Mouse (Mus musculus) hindbrain, embryonic 11.5 days (tissue): ENCODE data around the gene Slc36a1. TPM values are rescaled to one million over a fixed set of nuclear protein-coding genes. Genes with fewer than 3 reads are reported as not detected.

Source experiments
- ATAC-seq: fragments of 200-750 bp; cut with Nextera tagmentation; 2 replicates; pipeline ENCODE4 v1.8.0; 2017; ENCODE audit warnings: mild to moderate bottlenecking, moderate TSS enrichment, moderate library complexity; ENCODE audit not compliant: low FRiP score
- DNase-seq: peaks from one replicate; pipeline ENCODE4 v3.0.0-alpha.2; 2015; ENCODE audit warnings: low spot score
- H3K27ac ChIP-seq: fragments of 300-500 bp; sonication (generic); 2 replicates; pipeline ENCODE4 v1.5.1; 2014; ENCODE audit warnings: mild to moderate bottlenecking, low read depth, low read length
- H3K27me3 ChIP-seq: fragments of 300-500 bp; sonication (generic); 2 replicates; pipeline ENCODE4 v1.6.1; 2014; ENCODE audit warnings: mild to moderate bottlenecking, low read length, moderate library complexity, mixed read lengths; ENCODE audit not compliant: control insufficient read depth, insufficient read depth
- H3K36me3 ChIP-seq: fragments of 300-500 bp; sonication (generic); 2 replicates; pipeline ENCODE4 v1.6.1; 2014; ENCODE audit warnings: mild to moderate bottlenecking, low read length, moderate library complexity, mixed read lengths; ENCODE audit not compliant: control insufficient read depth, insufficient read depth
- H3K4me1 ChIP-seq: fragments of 300-500 bp; sonication (generic); replicated peaks from 2 replicates; pipeline ENCODE4 v1.6.1; 2014; ENCODE audit warnings: low read length, mixed read lengths; ENCODE audit not compliant: control insufficient read depth, insufficient read depth
- H3K4me2 ChIP-seq: fragments of 300-500 bp; sonication (generic); replicated peaks from 2 replicates; pipeline ENCODE4 v1.6.1; 2014; ENCODE audit warnings: mild to moderate bottlenecking, low read depth, low read length
- H3K4me3 ChIP-seq: fragments of 300-500 bp; sonication (generic); 2 replicates; pipeline ENCODE4 v1.5.1; 2014; ENCODE audit warnings: low read depth, low read length
- H3K9ac ChIP-seq: fragments of 300-500 bp; sonication (generic); 2 replicates; pipeline ENCODE4 v1.6.1; 2014; ENCODE audit warnings: low read depth, low read length
- H3K9me3 ChIP-seq: fragments of 300-500 bp; sonication (generic); 2 replicates; pipeline ENCODE4 v1.6.1; 2016; ENCODE audit warnings: low read length; ENCODE audit not compliant: control insufficient read depth
- WGBS: fragments of 180-500 bp; shearing (Covaris S2); extraction: QIAGEN DNeasy Blood & Tissue Kit; methylation state at CpG from one replicate; pipeline ENCODE4 v1.1.7; 2014; 5-methylcytosine and 5-hydroxymethylcytosine counted together
- polyA plus RNA-seq: library from polyadenylated mRNA; unstranded; fragments of >200 nt; fragmentation: Nextera tagmentation; extraction: Ambion mirVana; gene quantifications from 2 replicates; pipeline ENCODE4 v1.2.1, GENCODE M21; 2014

Slc36a1 gene
- polyA plus RNA-seq, 1 experiment from 2014 or later, result 3.2 TPM

- WGBS, result 71% methylated on average over 6 of the region's 6 CpGs
- H3K36me3 ChIP-seq, result no peaks in the 10 kb centered on the region
- no peak for ATAC-seq
- H3K27me3 ChIP-seq, result no peaks in the 10 kb centered on the region
- H3K4me3 ChIP-seq, result no peak overlapping the region
- H3K4me1 ChIP-seq, result no peaks in the 10 kb centered on the region
- DNase-seq, result no peak
- no peak overlapping the region for H3K9ac ChIP-seq
- no peak overlapping the region for H3K4me2 ChIP-seq
- no peak overlapping the region for H3K27ac ChIP-seq
- no peaks in the 10 kb centered on the region for H3K9me3 ChIP-seq
Observed at GRCm38 (mm10) chr11:55197086-55197485, 7.1 kb upstream of the Slc36a1 start.

DNA sequence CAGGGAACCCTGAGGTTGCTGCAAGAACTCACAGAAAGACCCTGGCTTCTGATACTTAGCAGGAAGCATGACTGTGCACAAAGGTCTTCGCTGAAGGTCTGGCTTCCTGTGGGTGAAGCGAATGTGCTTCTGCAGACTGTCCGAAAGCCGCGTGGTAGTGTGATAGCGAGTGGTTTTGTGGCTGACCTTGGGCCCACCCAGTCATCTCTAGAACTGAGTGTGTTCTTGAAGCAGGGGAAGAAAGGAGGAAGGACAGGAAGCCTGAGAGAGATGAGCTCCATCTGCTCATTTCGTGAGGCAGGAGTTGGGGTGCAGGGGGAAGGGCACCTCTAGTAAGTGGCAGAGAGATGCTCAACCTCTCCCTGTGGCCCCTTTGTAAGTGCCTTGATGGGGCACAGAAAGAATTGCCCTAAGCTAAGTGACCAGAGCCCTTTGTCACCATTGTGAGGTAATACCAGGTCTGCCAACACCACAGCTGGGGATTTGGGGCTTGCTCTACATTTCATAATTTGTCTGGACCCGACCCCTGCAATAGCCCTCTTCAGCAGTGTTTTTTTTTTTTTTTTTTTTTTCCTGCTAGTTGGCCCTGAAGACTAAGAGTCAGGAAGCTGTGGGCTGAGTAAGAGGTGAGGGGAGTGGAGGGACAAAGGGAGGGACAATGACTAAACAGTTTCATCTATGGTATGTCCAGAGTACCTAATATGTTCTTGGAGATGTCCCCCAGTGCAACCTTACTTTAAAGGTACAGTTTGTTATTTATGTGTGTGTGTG lies 6.2 kb upstream of the Slc36a1 start:
- Histone ChIP-seq H3K4me3 (no peak overlapping the region), H3K36me3 (no peaks in the 10 kb centered on the region), H3K4me1 (no peaks in the 10 kb centered on the region), H3K4me2 (no peak overlapping the region), H3K27ac (no peak overlapping the region), H3K9me3 (no peaks in the 10 kb centered on the region), H3K9ac (no peak overlapping the region), H3K27me3 (no peaks in the 10 kb centered on the region)
- ATAC-seq (no peak), DNase-seq (no peak)
- 81% methylated on average over 8 of the region's 8 CpGs for WGBS

GRCm38 (mm10) chr11:55204602-55205001 lies 452 bp downstream of the Slc36a1 start:
- 12% methylated on average over 17 of the region's 17 CpGs for WGBS

GRCm38 (mm10) chr11:55208001-55208690 lies 4.0 kb downstream of the Slc36a1 start:
- Histone ChIP-seq H3K9me3 (no peaks in the 10 kb centered on the region), H3K36me3 (no peaks in the 10 kb centered on the region), H3K27me3 (no peaks in the 10 kb centered on the region), H3K9ac (no peak overlapping the region), H3K4me2 (no peak overlapping the region), H3K4me1 (no peaks in the 10 kb centered on the region), H3K27ac (no peak overlapping the region), H3K4me3 (no peak overlapping the region)
- 75% methylated on average over 6 of the region's 6 CpGs for WGBS
- DNase-seq (no peak), ATAC-seq (no peak)

More at GRCm38 (mm10) chr11:55204602-55205001, 452 bp downstream of the Slc36a1 start:
- H3K4me1 ChIP-seq, result no peaks in the 10 kb centered on the region
- H3K9me3 ChIP-seq, result no peaks in the 10 kb centered on the region
- no peaks in the 10 kb centered on the region for H3K36me3 ChIP-seq
- no peak for DNase-seq
- peak overlapping the region; percentile 92 for H3K4me2 ChIP-seq
- peak overlapping the region; percentile 90 for H3K9ac ChIP-seq
- no peaks in the 10 kb centered on the region for H3K27me3 ChIP-seq
- no peak overlapping the region for H3K27ac ChIP-seq
- peak overlapping the region; percentile 84 for H3K4me3 ChIP-seq
- peak; percentile 71 for ATAC-seq

- Histone ChIP-seq H3K4me3 (no peak overlapping the region), H3K9me3 (no peaks in the 10 kb centered on the region), H3K27me3 (no peaks in the 10 kb centered on the region), H3K27ac (no peak overlapping the region), H3K4me1 (no peaks in the 10 kb centered on the region), H3K9ac (no peak overlapping the region), H3K4me2 (no peak overlapping the region), H3K36me3 (no peaks in the 10 kb centered on the region)
- DNase-seq (no peak), ATAC-seq (no peak)
- 82% methylated on average over 2 of the region's 2 CpGs for WGBS
Observed at GRCm38 (mm10) chr11:55209032-55209431, 4.9 kb downstream of the Slc36a1 start.

GRCm38 (mm10) chr11:55209626-55210353 lies 5.6 kb downstream of the Slc36a1 start:
- no peak for DNase-seq
- 79% methylated on average over 6 of the region's 6 CpGs for WGBS

GRCm38 (mm10) chr11:55213518-55213917 lies 9.4 kb downstream of the Slc36a1 start:
- Histone ChIP-seq H3K4me2 (no peak overlapping the region), H3K9ac (no peak overlapping the region), H3K4me1 (no peaks in the 10 kb centered on the region), H3K9me3 (no peaks in the 10 kb centered on the region), H3K27ac (no peak overlapping the region), H3K4me3 (no peak overlapping the region), H3K27me3 (no peaks in the 10 kb centered on the region), H3K36me3 (no peaks in the 10 kb centered on the region)
- no peak for ATAC-seq
- no peak for DNase-seq
- WGBS, result 93% methylated on average over 4 of the region's 4 CpGs

More at GRCm38 (mm10) chr11:55209626-55210353, 5.6 kb downstream of the Slc36a1 start:
- ATAC-seq, result no peak
- H3K9ac ChIP-seq, result no peak overlapping the region
- H3K4me3 ChIP-seq, result no peak overlapping the region
- H3K4me1 ChIP-seq, result no peaks in the 10 kb centered on the region
- H3K36me3 ChIP-seq, result no peaks in the 10 kb centered on the region
- H3K27me3 ChIP-seq, result no peaks in the 10 kb centered on the region
- H3K9me3 ChIP-seq, result no peaks in the 10 kb centered on the region
- H3K4me2 ChIP-seq, result no peak overlapping the region
- no peak overlapping the region for H3K27ac ChIP-seq

GRCm38 (mm10) chr11:55214161-55214560 lies 10.0 kb downstream of the Slc36a1 start:
- Histone ChIP-seq H3K36me3 (no peaks in the 10 kb centered on the region), H3K9me3 (no peaks in the 10 kb centered on the region), H3K4me1 (no peaks in the 10 kb centered on the region), H3K27ac (no peak overlapping the region), H3K9ac (no peak overlapping the region), H3K4me3 (no peak overlapping the region), H3K4me2 (no peak overlapping the region), H3K27me3 (no peaks in the 10 kb centered on the region)
- DNase-seq (no peak), ATAC-seq (no peak)
- WGBS, result 86% methylated on average over 5 of the region's 5 CpGs
